Mouse (Mus musculus): Measurements from ENCODE around the gene Ncln. TPM values are rescaled to one million over a fixed set of nuclear protein-coding genes. Genes with fewer than 3 reads are reported as not detected.

The Ncln gene
- polyA plus RNA-seq, 1 experiment from 2014 or later: 56.0 TPM

DNA sequence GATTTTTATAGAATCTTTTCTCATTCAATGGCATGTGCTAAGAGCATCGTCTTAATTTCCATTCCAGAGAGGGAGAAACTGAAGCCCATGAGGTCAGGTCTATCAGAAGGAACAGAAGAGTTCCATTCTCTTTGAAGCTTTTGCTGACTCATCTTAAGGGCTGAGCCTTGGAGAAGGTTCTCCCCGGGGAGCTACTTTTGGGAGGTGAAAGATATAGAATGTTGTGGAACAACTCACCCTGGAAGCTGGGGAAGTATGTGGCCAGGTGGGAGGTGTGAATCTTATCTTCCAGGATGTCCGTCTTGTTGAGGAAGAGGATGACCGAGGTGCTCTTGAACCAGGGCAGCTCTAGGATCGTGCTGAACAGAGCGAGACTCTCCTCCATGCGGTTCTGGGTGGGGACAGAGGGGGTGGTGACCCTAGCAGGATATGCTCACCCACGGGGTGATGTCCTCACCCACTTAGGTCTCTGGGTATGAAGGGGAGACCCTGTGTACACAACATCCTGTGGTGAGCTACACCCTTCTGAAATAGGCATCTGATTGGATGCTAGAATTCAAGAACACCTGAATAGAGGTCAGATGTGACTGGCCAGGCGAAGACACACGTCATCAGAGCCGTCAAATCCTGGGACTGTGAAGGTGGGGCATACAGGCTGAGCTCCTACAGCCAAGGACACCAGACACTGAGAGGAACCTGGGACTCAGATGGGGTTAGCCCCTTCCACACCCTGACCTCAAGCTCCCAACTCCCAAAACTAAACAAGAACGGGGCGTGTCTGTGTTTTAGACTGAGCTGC is 11.7 kb upstream of the Ncln start:
- no peak for ATAC-seq (ENCODE audit: low FRiP score)
- H3K27me3 ChIP-seq: peaks cover 35% of the 10 kb centered on the region
- no peaks in the 10 kb centered on the region for H3K36me3 ChIP-seq
- H3K9me3 ChIP-seq: no peaks in the 10 kb centered on the region
- 77% methylated on average over 13 of the region's 13 CpGs for WGBS
- H3K4me2 ChIP-seq: no peak overlapping the region
- no peak overlapping the region for H3K9ac ChIP-seq
- H3K4me3 ChIP-seq: no peak overlapping the region
- 0 out of 2 replicates have a peak, but pooled peaks cover 1% of the 10 kb centered on the region for H3K4me1 ChIP-seq (replicated peaks)
- H3K27ac ChIP-seq: no peak overlapping the region

DNA sequence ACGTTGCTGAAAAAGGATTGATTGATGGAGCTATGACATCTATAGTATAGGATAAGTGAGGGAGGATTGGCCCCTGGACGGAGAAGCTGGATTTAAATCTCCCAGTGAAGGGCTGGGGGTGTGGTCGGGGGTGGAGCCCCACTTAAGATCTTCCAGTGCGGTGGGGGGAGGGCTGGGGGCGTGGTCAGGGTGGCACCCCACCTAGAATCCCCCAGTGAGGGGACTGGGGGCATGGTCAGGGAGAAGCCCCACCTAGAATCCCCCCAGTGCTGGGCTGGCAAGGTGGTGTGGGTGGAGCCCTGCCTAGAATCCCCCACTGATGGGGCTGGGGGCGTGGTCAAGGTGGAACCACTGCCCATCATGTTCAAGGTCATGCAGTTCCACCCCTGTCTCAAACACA is 10.9 kb upstream of the Ncln start:
- H3K4me3 ChIP-seq: no peak overlapping the region
- H3K27me3 ChIP-seq: peaks cover 28% of the 10 kb centered on the region
- H3K36me3 ChIP-seq: no peaks in the 10 kb centered on the region
- no peak overlapping the region for H3K9ac ChIP-seq
- H3K9me3 ChIP-seq: no peaks in the 10 kb centered on the region
- 0 out of 2 replicates have a peak, but pooled peaks cover 3% of the 10 kb centered on the region for H3K4me1 ChIP-seq (replicated peaks)
- ATAC-seq (ENCODE audit: low FRiP score): no peak
- no peak overlapping the region for H3K27ac ChIP-seq
- no peak overlapping the region for H3K4me2 ChIP-seq
- 42% methylated on average over 6 of the region's 6 CpGs for WGBS

DNA sequence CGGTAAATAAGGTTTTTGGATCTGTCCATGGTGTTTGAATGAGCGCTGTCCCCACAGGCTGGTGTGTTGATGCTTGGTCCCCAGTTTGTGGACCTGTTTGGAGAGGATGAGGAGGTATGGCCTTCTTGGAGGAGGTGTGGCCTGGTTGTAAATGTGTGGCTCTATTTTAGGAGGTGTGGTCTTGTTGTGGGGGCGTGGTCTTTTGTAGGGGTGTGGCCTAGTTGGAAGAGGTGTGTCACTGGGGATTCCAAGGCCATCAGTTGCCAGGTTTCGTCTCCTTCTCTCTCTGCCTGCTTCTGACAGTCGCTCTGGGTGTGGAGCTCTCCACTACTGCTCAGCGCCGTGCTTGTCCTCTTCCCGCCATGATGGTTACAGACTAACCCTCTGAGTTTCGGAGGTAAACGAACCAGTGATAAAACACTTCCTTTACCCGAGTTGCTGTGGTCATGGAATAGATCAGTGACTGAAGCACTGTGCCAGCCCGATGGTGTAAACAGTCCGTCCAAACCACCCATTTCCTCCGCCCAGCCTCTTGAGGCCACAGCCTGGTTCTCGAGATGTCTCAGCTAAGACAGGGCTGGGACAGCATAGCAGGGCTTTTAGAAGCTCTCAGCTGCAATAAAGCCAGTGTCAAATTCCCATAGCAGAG is 8.9 kb upstream of the Ncln start:
- Histone ChIP-seq H3K27ac (no peak overlapping the region), H3K4me2 (no peak overlapping the region), H3K4me1 (replicated peaks) (0 out of 2 replicates have a peak, but pooled peaks cover 3% of the 10 kb centered on the region), H3K4me3 (no peak overlapping the region), H3K9ac (no peak overlapping the region), H3K9me3 (no peaks in the 10 kb centered on the region), H3K27me3 (peaks cover 18% of the 10 kb centered on the region), H3K36me3 (no peaks in the 10 kb centered on the region)
- 80% methylated on average over 15 of the region's 15 CpGs for WGBS
- no peak for ATAC-seq (ENCODE audit: low FRiP score)

DNA sequence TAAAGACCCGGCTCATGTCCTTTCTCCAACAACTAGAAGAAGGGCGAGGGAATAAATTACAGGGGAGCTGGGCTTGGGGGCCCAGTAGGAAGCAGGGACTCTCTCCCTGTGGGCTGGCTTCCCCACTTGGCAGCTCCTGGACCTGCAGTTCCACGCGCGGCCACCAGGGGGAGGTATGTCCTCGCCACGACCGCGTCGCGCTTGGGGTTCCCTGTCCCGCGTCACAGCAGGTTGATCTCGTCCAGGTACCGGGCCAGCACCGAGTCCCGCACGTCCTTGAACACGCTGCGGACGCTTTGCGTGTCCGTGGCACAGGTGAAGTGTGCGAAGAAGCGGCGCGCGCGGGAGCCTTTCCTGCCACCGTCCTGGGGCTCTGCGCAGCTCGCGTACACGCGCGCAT is 6.5 kb upstream of the Ncln start:
- WGBS: 10% methylated on average over 36 of the region's 36 CpGs
- H3K9ac ChIP-seq: peak overlapping the region; percentile 67
- H3K4me1 ChIP-seq (replicated peaks): peaks cover 6% of the 10 kb centered on the region
- ATAC-seq (ENCODE audit: low FRiP score): peak; percentile 18
- no peaks in the 10 kb centered on the region for H3K36me3 ChIP-seq
- no peaks in the 10 kb centered on the region for H3K9me3 ChIP-seq
- H3K4me2 ChIP-seq: peak overlapping the region; percentile 64
- peak overlapping the region; percentile 41 for H3K4me3 ChIP-seq
- peaks cover 14% of the 10 kb centered on the region for H3K27me3 ChIP-seq
- H3K27ac ChIP-seq: no peak overlapping the region

DNA sequence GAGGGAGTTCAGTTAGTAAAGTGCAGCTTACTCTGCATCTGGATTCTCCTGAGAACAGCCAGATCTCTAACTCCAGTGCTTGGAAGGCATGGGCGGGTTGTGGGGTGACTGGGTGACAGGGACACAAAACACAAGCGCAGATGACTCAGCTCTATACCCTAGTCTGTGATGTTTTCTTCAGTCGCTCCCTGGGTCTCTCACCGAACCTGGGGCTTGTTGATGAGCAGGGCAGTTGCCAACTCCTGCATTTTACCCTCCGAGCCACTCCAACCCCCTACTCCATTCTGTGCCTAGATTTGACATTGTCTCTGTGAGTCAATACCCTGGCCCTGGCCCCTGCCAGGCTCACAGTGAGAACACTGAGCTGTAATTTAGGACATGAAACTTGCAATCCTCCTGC is 5.7 kb upstream of the Ncln start:
- Histone ChIP-seq H3K27me3 (peaks cover 14% of the 10 kb centered on the region), H3K4me3 (no peak overlapping the region), H3K9ac (no peak overlapping the region), H3K9me3 (no peaks in the 10 kb centered on the region), H3K4me1 (replicated peaks) (peaks cover 14% of the 10 kb centered on the region), H3K36me3 (no peaks in the 10 kb centered on the region), H3K4me2 (no peak overlapping the region), H3K27ac (no peak overlapping the region)
- no peak for ATAC-seq (ENCODE audit: low FRiP score)
- 91% methylated on average over 5 of the region's 5 CpGs for WGBS

DNA sequence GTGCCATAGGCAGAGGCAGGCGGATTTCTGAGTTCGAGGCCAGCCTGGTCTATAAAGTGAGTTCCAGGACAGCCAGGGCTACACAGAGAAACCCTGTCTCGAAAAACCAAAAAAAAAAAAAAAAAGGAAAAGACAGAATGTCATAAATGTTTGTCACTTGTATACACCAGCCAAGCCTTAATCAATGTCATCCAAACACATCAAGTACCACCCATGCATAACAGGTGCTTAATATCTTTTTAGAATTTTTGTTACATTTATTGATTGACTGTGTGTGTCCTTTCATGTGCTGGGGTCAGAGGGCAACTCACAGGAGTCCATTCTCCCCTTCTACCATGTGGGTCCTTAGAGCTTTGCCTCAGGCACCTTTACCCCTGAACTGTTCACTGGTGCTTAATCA is 3.8 kb upstream of the Ncln start, which contains the start of gene S1pr4:
TSS of gene S1pr4 (minus strand) at position 101 of the 400 bp plus-strand sequence.
- WGBS: 88% methylated on average over 3 of the region's 3 CpGs
- Histone ChIP-seq H3K27ac (no peak within 1 kb of the TSS), H3K4me3 (no peak within 1 kb of the TSS), H3K9ac (peak within 1 kb of the TSS; percentile 19; the same call in 1 of the 2 replicates), H3K4me1 (replicated peaks) (peaks cover 22% of the 10 kb centered on the region), H3K9me3 (no peaks in the 10 kb centered on the region), H3K36me3 (no peaks in the 10 kb centered on the region), H3K4me2 (no peak within 1 kb of the TSS), H3K27me3 (peaks cover 14% of the 10 kb centered on the region)
- ATAC-seq (ENCODE audit: low FRiP score): no peak

DNA sequence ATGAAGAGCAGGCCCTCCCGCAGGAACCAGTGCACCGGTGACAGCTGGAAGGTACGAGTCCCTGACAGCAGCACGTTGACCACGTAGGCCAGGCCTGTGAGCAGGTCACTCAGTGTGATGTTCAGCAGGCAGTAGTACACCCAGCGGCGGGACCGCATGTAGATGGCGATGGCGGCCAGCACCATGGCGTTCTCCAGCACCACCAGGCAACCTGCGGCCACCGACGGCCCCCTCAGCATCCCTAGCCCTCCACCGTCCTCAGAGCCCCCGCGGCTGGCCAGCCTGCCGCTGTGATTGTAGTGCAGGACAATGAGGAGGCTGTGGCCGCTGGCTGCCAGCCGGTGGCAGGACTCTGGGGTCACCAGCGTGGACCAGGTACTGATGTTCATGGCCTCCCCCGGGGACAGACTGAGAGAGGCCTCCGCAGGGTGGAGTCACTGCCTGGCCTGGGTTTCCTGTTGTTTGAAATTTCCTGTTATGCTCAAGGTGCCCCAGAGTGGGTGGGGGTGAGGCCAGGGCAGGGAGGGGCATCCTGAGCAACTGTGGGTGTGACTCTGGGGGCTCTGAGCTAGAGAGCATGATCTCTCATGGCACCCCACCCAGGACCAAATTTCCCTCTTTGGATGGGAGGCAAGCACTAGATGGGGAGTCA is 3.2 kb upstream of the Ncln start:
- H3K4me1 ChIP-seq (replicated peaks): peaks cover 28% of the 10 kb centered on the region
- WGBS: 73% methylated on average over 23 of the region's 23 CpGs
- H3K36me3 ChIP-seq: no peaks in the 10 kb centered on the region
- no peak overlapping the region for H3K27ac ChIP-seq
- peaks cover 14% of the 10 kb centered on the region for H3K27me3 ChIP-seq
- no peaks in the 10 kb centered on the region for H3K9me3 ChIP-seq
- no peak overlapping the region for H3K4me3 ChIP-seq
- ATAC-seq (ENCODE audit: low FRiP score): no peak
- no peak overlapping the region for H3K4me2 ChIP-seq
- H3K9ac ChIP-seq: peak overlapping the region; percentile 19; the same call in 1 of the 2 replicates

DNA sequence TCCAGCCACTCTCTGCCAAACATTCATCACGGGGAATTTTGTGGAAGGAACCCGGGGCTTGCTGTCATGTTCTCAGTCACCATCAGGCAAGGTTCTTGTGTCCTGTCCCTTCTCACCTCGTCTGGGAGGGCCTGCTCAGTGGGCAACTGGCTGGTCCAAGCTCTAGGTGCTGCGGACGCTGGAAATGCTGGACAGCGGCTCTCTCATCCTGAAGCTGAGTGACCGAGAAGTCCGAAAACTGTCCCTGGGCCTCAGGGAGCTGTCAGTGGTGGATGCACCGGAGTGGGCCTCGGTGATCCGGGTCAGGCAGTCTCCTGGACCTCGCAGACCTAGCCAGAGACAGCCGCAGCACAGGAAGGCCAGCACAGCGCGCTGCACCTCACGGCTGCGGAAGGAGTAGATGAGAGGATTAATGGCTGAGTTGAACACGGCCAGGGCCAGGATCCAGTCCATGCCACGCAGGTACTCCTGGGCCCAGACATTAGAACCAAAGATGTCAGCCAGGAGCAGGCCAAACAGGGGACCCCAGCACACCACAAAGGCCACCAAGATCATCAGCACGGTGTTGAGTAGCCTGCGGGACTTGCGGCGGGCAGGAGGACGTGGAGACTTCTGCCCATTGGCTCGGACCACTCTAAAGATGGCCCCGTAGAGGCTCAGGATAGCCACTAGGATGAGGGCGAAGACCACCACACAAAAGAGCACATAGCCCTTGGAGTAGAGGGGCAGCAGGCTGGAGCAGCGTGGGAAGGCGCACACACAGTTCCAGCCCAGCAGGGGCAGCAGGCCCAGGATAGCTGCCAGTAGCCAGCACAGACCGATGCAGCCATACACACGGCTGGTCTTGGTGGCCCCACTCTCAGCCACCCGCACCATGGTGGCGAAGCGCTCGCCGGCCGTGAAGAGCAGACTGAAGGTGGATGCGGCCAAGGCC is 2.4 kb upstream of the Ncln start:
- Histone ChIP-seq H3K36me3 (no peaks in the 10 kb centered on the region), H3K4me1 (replicated peaks) (peaks cover 35% of the 10 kb centered on the region), H3K27me3 (peaks cover 8% of the 10 kb centered on the region), H3K9me3 (no peaks in the 10 kb centered on the region), H3K4me3 (no peak overlapping the region), H3K27ac (no peak overlapping the region), H3K9ac (peak overlapping the region; percentile 55; the same call in 1 of the 2 replicates), H3K4me2 (no peak overlapping the region)
- 88% methylated on average over 38 of the region's 38 CpGs for WGBS
- ATAC-seq (ENCODE audit: low FRiP score): no peak

DNA sequence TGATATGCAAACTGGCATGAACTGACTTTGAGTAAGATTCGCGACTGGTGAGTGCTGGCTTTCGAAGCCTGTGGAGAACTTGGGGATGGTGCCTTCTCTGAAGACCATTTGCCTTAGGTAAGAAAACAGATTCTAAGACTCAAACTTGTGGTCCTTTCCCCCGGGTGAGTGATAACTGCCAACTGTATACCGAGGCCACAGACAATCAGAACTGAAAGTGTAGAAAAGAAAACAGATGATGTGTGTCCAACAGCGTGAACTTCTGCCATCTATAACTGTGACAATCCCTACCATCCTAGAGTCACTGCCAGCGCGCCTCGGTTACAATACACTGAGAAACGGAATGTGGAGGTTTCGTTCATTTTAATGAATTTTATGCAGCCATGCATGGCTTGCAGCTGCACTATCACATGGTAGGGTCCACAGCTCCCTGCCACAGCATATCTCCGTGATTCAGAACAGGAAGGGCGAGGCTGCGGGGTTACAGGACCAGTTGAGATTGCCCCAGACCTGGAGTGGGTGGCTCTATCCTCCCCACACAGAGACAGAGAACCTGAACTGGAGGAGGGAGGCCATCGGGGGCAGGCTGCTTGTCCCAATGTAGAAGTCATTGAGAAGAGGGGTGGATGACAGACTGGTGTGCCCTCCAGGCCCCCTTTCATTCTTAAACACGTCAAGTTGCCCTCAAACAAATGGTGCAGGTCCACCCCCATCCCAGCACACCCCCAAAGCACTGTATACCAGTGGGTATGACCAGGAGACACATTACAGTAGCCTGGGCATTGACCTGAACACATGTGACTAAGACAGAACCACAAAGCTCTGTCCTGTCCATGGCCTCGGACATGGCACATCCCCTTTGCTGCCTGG is 1.4 kb upstream of the Ncln start:
- peaks cover 8% of the 10 kb centered on the region for H3K36me3 ChIP-seq
- WGBS: 87% methylated on average over 17 of the region's 17 CpGs
- no peaks in the 10 kb centered on the region for H3K9me3 ChIP-seq
- peak overlapping the region; percentile 71 for H3K9ac ChIP-seq
- H3K27ac ChIP-seq: peak overlapping the region; percentile 75; the same call in 1 of the 2 replicates
- H3K4me1 ChIP-seq (replicated peaks): peaks cover 35% of the 10 kb centered on the region
- ATAC-seq (ENCODE audit: low FRiP score): no peak
- H3K27me3 ChIP-seq: no peaks in the 10 kb centered on the region
- peak overlapping the region; percentile 56 for H3K4me2 ChIP-seq
- peak overlapping the region; percentile 69 for H3K4me3 ChIP-seq

DNA sequence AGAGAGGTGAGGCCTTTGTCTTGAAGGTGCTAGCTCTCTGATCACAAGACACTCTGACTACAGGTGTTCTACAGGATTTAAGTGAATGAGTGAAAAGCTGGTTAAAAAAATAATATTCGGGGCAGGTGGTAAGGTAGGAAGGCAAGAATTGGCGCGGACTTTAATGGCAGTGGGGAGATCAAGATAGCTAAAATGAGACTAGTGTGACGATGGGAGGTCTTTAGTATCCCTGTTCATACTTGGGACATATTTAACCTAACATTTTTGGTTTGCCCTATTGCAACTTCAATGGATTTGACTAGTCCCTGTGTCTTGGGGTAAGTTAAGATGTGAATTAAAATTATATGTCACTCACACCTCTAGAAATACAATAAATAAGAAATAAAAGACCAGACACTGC is 777 bp upstream of the Ncln start:
- ATAC-seq (ENCODE audit: low FRiP score): no peak; the same call in 1 of the 2 replicates
- peaks cover 15% of the 10 kb centered on the region for H3K36me3 ChIP-seq
- H3K27ac ChIP-seq: peak overlapping the region; percentile 75
- WGBS: 41% methylated on average over 4 of the region's 4 CpGs
- no peaks in the 10 kb centered on the region for H3K27me3 ChIP-seq
- H3K4me3 ChIP-seq: peak overlapping the region; percentile 69
- H3K4me1 ChIP-seq (replicated peaks): peaks cover 35% of the 10 kb centered on the region
- H3K4me2 ChIP-seq: peak overlapping the region; percentile 56
- no peaks in the 10 kb centered on the region for H3K9me3 ChIP-seq
- H3K9ac ChIP-seq: peak overlapping the region; percentile 71
